Mouse (Mus musculus) frontal cortex, postnatal 14 days (tissue): ENCODE measurements around the gene Ano10.
A peak's percentile ranks its signal among the peaks of the same experiment; 100 is the strongest.

Experiments used
- DNase-seq, 2 experiments: peaks; one replicate each; pipeline ENCODE4 v3.0.0; 2022; ENCODE audit warnings: low spot score in 2 of 2

Ano10 gene

DNA sequence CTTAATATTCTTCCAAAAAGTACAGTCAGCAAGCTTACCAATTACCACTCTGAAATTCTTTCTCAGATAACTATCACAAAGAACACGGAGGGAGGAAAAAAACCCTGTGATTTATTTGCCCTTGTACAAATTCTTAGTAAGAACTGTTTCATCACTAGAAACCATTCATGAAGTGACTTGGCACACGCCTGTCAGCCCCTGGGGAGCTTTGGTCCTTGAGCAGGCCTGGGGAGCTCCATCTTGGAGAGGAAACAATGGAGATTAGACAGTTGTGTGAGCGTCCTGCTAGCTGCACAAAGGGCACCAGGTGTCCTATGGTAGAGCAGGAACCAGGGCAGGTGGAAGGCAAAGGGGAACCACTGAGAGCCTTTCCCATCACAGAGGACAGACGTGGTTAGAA, 48.8 kb downstream of the Ano10 start:
- no peak for DNase-seq

DNA sequence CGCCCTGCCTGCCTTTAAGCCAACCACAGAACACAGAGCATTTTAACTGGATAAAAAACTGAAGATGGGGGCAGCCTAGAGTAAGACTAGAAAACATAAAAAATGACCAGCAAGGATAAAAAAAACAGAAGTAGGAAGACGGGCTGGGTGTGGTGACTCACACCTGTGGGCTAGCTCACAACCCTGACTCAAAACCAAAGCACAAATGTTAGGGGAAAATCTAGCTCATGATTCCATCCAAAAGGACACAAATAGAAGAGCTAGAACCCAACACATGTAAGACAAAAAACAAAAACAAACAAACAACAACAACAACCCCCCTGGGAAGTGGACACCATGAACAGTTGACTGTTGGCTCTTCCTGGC, 49.4 kb downstream of the Ano10 start:
- no peak for DNase-seq

DNA sequence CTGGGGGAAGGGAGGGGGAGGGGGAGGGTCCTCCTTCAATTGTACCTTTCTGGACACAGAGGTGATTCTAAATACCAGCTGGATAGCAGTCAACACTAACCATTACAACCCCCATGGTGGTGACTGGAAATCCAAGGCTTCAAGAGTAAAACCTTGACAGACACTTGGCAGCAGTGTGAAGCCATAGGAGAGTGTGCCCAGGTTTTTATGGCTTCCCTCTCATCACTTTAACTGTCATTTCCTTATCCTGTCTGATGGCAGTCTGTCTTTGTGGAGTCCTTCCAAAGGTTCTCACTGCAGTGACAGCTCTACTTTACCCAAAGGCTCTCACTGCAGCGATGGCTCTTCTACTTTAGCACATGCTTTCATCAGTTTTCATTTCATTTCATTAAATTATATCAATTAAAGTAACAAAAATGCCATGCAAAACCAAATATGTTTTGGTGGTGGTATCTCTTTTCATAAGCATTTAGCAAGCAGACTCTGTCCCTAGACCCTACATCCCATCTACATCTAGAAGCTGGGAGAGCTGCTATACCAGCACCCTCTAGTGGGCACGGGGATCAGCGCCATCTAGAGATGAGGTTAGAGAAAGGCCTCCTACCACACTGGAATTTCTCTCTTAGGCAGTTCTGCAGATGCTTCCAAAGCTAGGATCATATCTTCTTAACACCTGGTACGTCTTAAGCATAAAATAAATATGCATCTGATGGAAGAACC, 50.0 kb downstream of the Ano10 start:
- peak in 1 of 2 experiments; percentile 69 for DNase-seq

DNA sequence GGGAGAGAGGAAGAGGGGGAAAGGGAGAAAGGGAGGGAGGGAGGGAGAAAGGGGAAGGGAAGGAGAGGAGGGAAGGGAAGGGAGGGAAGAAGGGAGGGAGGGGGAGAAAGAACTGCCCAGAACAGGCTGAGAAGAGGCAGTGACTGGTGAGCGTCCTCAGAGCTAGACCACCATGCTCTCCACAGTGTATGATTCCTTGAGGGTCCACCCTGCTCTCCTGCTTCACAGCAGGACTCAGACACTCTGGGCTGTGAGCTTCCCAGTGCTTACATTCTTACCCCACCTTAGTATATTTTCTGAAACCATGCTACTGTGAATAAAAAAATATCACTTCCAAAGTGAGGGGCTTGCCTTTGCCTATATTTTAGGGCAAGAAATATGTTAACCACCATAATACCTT, 50.9 kb downstream of the Ano10 start:
- no peak for DNase-seq

DNA sequence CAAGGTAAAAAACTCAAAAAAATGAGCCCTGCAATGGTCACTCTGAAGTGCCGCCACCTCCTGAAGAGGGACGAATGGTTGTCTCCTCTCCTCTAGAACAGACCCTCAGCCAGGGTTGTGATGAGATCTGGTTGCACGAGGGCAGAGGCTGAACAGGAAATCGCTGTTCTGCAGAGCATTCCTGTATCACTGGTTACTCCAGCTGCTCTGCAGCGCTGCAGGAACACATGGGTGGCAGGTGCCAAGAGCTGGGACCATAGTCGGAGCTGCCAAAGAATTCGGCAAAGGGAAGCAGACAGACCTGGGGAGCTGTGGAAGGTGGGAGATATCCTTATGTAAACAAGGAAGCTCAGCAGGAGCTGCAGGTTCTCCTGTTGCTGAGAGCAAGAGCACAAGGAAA, 51.4 kb downstream of the Ano10 start:
- DNase-seq: no peak

DNA sequence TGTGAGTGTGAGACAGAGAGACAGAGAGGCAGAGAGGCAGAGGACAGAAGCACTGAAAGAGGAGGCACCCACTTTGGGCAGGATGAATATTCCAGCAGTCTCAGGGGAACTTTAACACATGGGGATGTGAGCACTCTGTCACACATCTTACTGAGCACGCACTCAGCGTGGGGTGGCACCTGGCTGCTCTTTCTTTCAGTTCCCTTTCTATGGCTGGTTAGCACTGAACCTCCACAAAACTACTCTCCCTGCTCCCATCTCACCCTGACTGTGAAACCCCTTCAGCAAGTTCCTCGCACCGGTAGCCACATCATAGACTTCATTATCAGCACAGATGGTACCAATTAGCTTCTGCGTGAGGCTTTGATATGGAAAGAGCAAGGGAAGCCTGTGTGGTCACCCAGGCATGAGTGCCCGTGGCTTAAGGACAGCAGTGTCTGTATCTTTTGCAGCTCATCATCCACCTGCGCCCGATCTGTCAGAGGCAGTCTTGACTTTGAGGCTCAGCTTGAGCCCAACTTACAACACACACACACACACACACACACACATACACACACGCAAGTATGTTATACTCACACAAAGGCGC, 52.3 kb downstream of the Ano10 start:
- DNase-seq: no peak

DNA sequence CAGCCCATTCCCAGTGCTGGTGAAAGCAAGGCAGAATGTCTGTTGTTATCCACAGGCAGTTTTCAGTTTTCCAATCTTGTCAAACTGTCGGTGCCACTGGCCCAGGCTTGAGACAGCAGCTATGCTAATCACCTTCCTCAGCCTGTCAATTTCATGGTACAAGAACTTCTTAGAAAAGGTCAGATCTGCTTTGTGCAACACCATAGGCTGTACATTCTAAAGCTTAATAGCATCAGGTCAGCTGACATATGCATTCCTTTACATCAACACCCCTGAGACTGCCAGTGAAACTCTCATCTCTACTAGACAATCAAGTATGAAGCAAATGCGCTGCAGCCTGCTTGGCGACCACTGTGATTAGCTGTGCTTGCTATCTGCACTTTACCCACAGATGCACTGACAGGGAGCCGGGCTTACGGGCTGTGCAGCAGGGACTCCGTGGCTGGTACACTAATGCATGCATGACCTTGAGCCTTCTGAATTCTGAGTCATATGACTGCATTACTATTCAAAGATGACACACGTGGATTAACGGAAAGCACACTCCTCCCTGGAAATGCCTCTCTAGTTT, 53.5 kb downstream of the Ano10 start:
- no peak for DNase-seq

DNA sequence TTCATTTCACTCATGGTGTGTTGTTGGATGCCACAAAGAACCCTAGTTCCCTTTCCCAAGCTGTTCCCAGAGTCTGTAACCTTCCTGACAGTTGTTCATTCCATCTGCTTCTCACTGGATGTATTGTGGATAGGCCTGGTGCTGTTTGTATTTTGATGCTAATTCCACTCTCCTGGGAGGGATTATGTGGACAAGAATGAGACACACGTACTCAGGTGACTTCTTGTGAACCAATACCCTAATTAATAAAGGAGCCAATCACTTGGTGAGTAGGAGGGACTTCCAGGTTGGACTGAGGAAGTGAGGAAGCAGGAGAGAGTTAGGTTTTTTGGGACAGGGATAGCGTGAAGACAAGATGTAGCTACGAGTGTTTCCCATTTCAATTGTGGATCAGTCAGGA, 59.5 kb downstream of the Ano10 start:
- no peak for DNase-seq

DNA sequence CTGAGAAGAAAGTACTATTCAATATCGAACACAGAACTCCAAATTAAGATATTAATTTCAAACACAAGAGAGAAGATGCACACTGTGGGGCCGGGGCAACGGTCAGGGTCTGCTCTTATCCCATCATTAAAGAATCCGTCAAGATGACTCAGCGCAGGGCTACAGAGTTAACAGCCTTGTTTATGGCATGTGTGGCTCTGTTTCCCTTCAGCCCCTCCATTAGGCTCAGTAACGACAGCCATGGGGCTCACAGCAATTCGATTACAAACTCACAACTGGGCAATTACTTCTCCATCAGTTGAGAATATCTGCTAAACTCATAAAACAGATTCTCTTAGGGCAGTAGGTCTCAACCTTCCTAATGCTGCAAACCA, 60.3 kb downstream of the Ano10 start:
- no peak for DNase-seq

DNA sequence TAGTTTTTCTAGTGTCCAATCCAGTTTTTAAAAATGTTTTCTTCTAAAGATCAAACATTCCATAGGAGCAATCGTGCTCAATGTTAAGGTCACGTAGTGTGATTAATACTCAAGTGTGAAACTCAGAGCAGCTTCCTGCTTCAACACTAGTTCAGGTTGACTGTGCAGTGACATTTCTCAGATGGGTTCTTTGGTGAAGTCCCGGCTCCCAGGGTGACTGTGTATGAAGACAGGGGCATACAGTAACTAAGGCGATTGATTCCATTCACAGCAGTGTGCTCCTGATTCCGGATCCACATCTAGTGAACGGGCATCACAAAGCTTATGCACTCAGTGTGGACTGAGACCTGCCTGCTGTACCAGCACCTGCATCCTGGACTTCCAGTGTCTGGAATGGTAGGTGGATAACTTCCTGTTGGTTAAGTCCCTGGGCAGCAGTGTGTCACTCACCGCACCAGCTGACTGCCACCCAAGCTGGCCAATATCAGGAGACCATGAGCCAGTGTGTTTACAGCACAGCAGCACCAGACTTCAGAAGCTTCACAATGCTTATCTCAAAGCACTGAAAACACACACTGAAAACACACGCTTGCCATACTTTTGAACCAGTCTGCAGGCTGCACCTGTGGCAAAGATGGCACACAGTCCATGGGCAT, 60.8 kb downstream of the Ano10 start:
- no peak for DNase-seq

DNA sequence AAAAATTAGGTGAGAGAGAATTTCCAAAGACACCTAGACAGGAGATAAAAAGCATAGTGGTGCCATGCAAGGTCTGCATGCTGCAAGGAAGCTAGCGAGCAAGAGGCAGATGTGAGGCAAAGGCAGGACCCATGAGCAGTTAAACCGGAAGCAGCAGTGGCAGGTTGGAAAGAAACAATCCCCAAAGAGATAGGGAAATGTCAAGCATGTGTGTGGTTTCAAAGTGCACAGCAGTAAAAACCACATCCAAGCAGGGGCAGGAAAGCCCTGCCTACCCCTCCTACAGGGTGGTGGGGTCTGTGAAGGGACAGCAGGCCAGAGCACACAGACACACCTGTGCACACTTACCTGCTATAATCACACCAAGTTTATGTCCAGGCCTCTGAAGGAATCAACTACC, 61.3 kb downstream of the Ano10 start:
- DNase-seq: no peak

DNA sequence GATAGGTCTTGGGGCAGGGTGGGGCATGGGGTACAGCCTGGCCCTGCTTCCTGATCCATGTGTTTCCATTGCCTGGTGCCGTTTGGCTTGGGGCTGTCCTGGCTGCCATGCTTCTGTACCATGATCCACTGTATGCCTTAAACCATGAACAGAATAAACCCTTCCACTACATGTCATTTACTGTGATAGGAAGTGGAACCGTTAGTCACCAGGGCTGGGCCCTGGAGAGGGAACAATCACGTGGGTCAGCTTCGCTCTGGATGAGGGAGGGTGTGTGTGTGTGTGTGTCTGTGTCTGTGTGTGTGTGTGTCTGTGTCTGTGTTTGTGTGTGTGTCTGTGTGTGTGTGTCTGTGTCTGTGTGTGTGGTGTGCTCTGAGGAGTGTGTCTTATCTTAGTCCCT, 63.5 kb downstream of the Ano10 start:
- no peak for DNase-seq

DNA sequence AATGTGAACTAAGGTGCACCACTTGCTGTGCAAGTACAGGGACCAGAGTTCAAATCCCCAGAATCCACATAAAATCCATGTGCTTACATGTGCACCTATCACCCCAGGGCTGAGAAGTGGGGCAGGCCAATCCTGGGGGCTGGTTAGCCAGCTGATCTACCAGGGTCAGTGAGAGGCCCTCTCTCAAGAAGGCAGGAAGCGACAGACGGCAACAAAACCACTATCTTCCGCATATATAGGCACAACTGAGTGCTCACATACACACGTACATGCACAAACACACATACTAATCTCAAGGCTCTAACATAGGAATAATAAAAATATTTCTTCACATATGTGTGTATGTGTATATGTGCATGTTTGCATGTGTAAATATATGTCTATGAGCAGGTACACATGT, 67.8 kb downstream of the Ano10 start:
- no peak for DNase-seq

DNA sequence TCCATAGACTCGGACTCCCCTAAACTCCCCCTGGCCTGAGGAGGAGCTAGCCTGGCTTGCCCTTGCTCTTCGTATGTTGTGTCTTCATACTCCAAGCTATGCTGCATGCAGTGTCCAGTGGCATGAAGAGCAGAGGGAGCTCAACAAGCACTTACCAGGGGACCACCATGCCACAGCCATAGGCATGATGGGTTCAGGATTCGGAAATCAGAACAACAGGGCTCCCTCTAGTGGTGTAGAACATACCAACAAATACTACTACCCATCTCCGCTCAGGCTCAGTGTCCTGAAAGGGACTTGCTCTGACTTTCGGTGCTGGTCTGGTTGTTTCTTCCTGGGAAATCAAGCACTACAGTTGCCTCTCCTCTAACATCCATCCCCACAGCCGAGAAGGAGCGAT, 68.9 kb downstream of the Ano10 start:
- DNase-seq: no peak

DNA sequence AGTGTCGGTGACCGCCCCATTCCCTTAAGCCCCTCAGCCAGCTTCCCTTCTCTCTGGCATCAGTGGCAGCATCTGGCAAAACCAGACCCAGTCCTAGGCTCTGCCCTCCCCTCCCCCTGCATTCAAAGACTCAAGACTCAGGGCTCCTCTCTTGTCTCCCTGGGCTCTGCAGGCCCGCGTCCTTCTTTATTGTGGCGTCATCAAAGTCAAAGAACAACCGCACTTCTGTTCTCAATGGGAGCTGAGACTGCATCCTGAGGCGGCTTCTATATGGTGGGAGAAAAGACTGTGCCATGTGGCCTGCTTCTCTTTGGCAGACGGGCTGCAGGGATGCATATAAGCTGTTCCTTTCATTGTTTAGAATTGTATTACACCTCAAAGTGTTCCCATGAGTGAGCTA, 71.2 kb downstream of the Ano10 start:
- DNase-seq: no peak

DNA sequence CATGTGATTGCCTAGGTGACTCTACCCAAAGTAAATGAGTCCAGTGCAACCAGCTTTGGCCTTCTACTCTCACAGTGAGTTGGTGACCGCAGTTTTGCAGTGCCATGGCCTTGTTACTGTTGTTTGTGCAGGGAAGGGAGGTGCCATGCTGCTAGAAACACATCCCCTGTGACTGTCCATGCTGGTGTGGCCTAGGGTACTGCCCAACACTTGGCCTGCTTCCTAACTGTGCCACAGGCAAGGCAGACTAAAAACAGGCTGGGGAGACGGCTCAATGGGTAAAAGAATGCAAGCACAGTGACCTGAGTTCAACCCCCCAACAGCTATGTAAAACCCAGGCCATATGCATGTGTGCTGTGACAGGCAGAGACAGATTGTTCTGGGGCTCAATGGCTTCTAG, 74.3 kb downstream of the Ano10 start:
- no peak for DNase-seq

DNA sequence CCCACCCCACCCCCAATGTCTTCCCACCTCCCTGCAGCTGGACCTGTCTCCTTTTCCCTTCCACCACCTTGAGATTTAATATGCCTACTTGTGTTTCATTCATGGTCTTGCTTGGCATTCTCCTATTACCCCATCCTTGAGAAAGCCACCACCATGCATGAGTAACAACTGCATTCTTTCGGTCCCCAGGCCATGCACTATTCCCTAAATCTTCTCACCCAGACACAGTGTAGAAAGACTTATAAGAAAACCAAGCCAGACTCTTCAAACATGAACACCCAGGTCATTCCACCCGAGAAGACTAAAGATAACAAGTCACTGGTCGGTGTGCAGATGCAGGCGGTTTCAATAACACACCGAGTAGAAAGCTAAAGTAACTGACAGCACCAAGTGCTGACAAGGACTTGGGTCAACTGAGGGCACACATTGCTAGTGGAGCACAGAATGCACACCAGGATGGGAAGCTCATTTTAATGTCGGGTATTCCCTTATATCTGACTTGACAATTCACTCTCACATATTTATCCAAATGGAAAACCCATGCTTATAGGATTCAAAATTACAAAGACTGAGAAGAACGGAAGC, 77.2 kb downstream of the Ano10 start:
- DNase-seq: no peak

DNA sequence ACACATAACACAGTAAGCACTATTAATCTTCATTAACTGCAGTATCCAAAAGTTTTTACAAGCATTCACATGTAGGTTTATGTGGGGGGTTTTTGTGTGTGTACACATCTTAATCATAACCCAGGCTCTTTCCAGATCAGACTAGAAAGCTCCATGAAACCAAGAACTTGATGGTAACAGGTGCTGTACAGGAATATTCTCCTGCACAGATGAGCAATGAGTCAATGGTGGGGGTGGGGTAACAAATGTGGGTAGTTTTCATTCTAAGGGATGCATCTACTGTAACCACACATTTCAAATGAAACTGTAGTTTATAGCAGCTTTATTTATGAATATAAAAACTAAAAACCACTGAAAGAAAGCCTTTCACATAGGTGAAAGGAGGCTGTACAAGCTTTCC, 79.1 kb downstream of the Ano10 start:
- no peak for DNase-seq

DNA sequence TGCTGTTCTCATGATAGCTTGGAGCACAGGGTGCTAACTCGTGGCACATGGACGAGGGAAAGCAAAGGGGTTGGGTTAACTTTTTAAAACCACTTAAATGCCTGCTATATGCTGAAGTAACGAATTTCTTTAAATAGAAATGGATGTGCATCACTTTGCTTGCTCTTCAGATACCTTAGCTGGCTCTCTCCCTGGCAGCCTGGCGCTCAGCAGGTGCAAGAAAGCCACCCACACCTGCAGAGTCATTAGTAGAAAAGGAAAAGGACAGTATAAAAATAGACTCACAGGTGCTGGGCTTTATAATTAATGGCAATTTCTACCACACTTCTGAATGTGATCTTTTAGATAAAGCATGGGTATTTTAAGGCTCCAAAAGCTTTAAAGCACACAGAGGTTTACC, 85.9 kb downstream of the Ano10 start:
- DNase-seq: no peak

DNA sequence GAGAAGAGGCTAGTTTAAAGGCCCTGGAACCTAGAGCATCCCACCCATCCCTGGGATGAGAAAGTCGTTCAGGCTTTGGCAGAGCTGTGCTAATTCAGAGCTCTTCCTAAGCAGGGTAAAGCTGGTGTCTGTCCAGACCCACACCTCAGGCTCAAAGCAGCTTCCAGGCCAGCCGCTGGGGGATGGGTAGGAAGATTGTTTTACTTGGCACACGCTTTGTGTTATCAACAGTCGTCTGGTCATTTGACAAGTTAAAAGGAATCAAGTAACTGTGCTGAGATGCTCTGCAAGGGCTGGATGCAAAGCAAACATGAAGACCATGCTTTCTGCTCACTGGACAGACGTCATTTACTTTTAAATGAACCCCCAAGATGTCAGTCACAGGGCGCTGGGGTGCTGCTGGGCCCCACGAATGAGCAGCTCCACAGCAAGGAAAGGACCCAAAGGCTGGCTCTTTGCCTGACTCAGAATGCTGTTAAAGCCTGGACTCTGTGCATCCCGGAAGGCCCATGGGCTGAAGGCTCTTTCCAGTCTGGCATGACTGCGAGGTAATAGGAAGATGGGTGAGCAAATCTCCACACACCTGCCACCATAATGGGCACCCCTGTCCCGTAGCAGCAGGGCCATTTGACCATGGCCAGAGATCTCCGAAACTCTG, 88.6 kb downstream of the Ano10 start:
- DNase-seq: no peak

DNA sequence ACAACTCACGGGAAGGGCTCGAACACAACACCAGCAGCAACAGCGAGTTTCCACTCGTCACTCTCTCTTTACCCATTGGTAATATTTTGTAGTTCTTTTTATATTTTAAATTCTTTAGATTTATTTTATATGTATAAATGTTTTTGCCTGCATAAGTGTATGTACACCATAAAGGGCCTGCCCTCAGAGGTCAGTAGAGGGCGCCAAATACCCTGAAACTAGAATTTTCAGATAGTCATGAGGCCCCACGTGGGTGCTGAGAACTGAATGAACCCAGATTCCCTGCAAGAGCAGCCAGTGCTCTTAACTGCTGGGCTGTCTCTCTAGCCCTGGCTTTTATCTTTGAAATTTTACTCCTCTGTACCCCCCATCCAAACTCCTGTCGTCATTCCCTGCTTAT, 89.7 kb downstream of the Ano10 start:
- no peak for DNase-seq

DNA sequence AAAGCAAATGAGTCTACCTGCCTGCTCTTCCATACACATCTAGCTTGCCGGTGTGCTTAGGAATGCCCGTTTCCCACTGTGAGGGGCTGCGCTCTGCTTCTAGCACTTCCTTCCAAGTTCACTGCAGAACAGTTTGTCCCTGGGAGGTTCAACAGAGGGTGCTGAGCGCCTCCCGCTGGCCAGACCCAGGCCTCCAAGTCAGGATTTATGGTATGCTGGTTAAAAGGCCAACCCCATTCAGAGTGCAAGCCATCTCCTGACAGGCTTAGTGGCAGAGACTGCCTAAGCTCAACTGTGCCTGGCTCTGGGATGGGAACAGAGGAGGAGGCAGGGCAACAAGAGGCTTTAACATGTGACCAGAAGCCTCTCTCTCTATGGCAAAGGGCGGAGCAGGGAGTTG, 95.0 kb downstream of the Ano10 start:
- peak in 1 of 2 experiments; percentile 34 for DNase-seq
